Mouse (Mus musculus) bone marrow macrophage, adult 2 months (primary cell): ENCODE results near the gene Plcb2. TPM values are rescaled to one million over a fixed set of nuclear protein-coding genes. Genes with fewer than 3 reads are reported as not detected.

ENCODE experiments used
- H3K27ac ChIP-seq: 2 replicates; pipeline ENCODE4 v1.5.1; 2012; ENCODE audit warnings: low read depth, low read length; ENCODE audit not compliant: insufficient read depth
- H3K4me1 ChIP-seq: 2 replicates; pipeline ENCODE4 v1.6.1; 2012; ENCODE audit warnings: low read length; ENCODE audit not compliant: control insufficient read depth, insufficient read depth
- H3K4me3 ChIP-seq: 2 replicates; pipeline ENCODE4 v1.5.1; 2012; ENCODE audit warnings: mild to moderate bottlenecking, low read length, moderate library complexity; ENCODE audit not compliant: insufficient read depth
- CTCF ChIP-seq: IDR thresholded peaks from 2 replicates; pipeline ENCODE4 v1.5.1; 2012; ENCODE audit warnings: low read depth, mild to moderate bottlenecking, low read length, moderate library complexity
- POLR2A ChIP-seq: IDR thresholded peaks from 2 replicates; pipeline ENCODE4 v1.6.1; 2012; ENCODE audit warnings: mild to moderate bottlenecking, low read depth, low read length, borderline replicate concordance
- polyA plus RNA-seq: library from polyadenylated mRNA; stranded (reverse); fragments of >200 nt; gene quantifications from 2 replicates; pipeline ENCODE4 v1.2.4, GENCODE M21; 2012; ENCODE audit not compliant: missing spikeins, insufficient read depth, insufficient read length

Gene Plcb2
- polyA plus RNA-seq, 1 experiment, result 53.8 TPM

DNA sequence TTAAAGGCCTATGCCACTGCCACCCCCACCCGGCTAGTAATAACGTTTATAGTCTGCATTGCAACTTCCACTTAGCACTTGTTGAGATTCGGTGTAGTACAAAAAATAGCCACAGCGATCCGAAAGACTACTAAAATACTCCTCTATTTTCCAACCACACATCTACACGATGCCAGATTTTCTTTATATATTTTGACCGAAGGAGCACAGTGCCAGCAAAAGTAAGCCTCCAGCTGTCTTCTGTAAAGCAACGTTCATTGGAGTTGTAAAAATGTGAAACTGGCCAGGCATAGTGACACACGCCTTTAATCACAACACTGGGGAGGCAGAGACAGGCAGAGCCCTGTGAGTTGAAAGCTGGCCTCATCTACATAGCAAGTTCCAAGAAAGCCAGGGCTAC lies 12.9 kb upstream of the Plcb2 start:
- no peak overlapping the region for H3K4me3 ChIP-seq
- no peak for TF ChIP-seq POLR2A
- TF ChIP-seq CTCF, result no peak
- peaks cover 20% of the 10 kb centered on the region for H3K4me1 ChIP-seq
- H3K27ac ChIP-seq, result no peak overlapping the region

DNA sequence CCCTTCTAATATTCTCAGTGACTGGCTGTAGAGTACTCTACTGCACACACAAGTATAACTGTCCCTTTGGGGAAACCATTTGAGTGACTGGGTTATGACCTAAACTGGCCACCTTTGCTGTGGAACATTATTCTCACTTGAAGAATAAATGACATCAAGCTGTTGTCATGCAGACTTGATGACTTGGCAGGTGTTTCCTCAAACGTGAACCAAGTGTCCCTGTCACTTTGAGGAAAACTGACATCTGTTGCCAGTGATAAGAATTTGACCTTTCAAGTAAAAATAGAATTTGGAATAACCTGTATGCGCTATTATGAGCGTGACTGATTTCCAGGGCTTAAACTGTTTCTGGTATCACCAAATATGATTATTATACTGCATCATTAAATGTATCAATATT lies 12.1 kb upstream of the Plcb2 start:
- no peak overlapping the region for H3K4me3 ChIP-seq
- H3K4me1 ChIP-seq, result peaks cover 20% of the 10 kb centered on the region
- H3K27ac ChIP-seq, result no peak overlapping the region
- no peak for TF ChIP-seq CTCF
- no peak for TF ChIP-seq POLR2A

DNA sequence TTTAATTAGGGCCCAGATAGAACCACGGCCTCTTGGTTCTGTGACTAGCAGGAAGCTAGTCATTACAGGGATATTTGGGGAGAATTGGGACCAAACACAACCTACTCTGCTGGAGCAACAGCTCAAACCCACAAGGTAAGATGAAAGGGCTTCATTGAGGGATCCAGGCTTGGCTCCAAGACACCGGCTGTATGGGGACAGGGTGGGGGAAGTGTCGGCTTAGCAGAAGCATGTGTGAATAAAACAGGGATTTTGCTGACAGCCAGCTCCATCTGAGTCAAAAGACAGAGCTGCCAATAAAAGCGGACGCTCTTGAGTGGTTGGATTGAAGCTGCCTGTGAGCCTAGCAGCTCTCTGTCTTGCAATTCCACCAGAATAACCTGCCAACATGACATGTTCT lies 5.1 kb upstream of the Plcb2 start:
- H3K4me1 ChIP-seq, result peaks cover 17% of the 10 kb centered on the region
- no peak for TF ChIP-seq POLR2A
- H3K27ac ChIP-seq, result no peak overlapping the region
- H3K4me3 ChIP-seq, result no peak overlapping the region

GRCm38 (mm10) chr2:118731981-118732380 lies 3.7 kb upstream of the Plcb2 start:
- Histone ChIP-seq H3K4me1 (peaks cover 28% of the 10 kb centered on the region), H3K27ac (no peak overlapping the region), H3K4me3 (no peak overlapping the region)
- no peak for TF ChIP-seq POLR2A
- no peak for TF ChIP-seq CTCF

GRCm38 (mm10) chr2:118730622-118730915 lies 2.3 kb upstream of the Plcb2 start:
- no peak overlapping the region for H3K27ac ChIP-seq
- TF ChIP-seq POLR2A (no peak), CTCF (peak; percentile 82)
- peaks cover 29% of the 10 kb centered on the region for H3K4me1 ChIP-seq
- no peak overlapping the region for H3K4me3 ChIP-seq

- Histone ChIP-seq H3K4me3 (no peak overlapping the region), H3K27ac (no peak overlapping the region), H3K4me1 (peaks cover 29% of the 10 kb centered on the region)
- no peak for TF ChIP-seq CTCF
- no peak for TF ChIP-seq POLR2A
Measured at GRCm38 (mm10) chr2:118729816-118730621, 1.8 kb upstream of the Plcb2 start.

DNA sequence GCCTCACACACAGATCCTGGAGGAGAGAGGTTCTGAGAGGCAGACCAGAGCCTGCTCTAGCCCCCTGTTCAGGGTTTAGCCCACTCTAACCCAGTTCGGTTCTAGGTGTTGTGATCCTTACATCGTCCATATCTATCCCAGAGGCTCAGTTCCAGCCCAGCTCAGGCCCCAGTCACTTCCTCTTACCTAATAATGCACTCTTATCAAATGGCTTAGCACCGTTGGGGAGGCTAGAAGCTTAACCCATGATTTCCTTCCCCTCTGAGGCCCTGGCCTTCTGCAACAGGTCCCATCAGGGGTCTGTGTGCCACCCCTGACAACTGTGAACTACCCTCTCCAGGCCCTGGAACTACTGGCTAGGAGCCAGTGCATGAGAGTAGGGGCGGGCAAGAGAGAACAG lies 956 bp upstream of the Plcb2 start:
- H3K4me1 ChIP-seq, result peaks cover 29% of the 10 kb centered on the region
- no peak for TF ChIP-seq POLR2A
- no peak for TF ChIP-seq CTCF
- no peak overlapping the region for H3K27ac ChIP-seq
- no peak overlapping the region for H3K4me3 ChIP-seq

- peaks cover 29% of the 10 kb centered on the region for H3K4me1 ChIP-seq
- no peak overlapping the region for H3K27ac ChIP-seq
- no peak for TF ChIP-seq CTCF
- no peak for TF ChIP-seq POLR2A
- peak overlapping the region; percentile 40 for H3K4me3 ChIP-seq
Measured at GRCm38 (mm10) chr2:118727911-118728310, 327 bp downstream of the Plcb2 start.

GRCm38 (mm10) chr2:118726873-118727272 lies 1.4 kb downstream of the Plcb2 start:
- Histone ChIP-seq H3K4me3 (no peak overlapping the region), H3K4me1 (peaks cover 29% of the 10 kb centered on the region), H3K27ac (no peak overlapping the region)
- TF ChIP-seq POLR2A, result no peak
- TF ChIP-seq CTCF, result no peak

- Histone ChIP-seq H3K27ac (no peak overlapping the region), H3K4me3 (no peak overlapping the region), H3K4me1 (peaks cover 29% of the 10 kb centered on the region)
- TF ChIP-seq CTCF, result no peak
- TF ChIP-seq POLR2A, result no peak
Measured at GRCm38 (mm10) chr2:118725511-118725910, 2.7 kb downstream of the Plcb2 start.
